8 mouse cellular contexts compared by ENCODE assay signal in the genomic region with DNA sequence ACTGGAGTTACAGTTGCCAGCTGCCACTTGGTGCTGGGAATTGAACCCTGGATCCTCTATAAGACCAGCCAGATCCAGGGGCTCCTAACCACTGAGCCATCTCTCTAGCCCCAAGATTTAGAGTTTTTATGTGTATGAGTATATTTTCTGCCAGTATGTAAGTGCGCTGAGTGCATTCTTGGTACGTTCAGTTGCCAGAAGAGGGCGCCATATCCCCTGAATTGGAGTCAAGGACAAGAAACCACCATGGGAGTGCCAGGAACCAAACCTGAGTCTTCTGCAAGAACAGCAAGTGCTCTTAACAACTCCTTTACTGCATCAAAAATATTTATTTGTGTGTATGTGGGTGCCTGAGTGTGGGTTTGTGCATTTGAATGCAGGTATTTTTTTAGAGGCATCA. TPM values are rescaled to one million over a fixed set of nuclear protein-coding genes. Genes with fewer than 3 reads are reported as not detected.
DNase-seq lines count a peak whose midpoint lies in the region; ATAC-seq lines count a peak whose summit lies in the region.

No protein-coding gene starts in this region.

- peak; percentile 43 to 73 for DNase-seq in heart, adult 18-20 months
- DNase-seq in 3134 (ENCODE audit: extremely low read depth, insufficient read length, low spot score), result peak; percentile 44
- peak; percentile 93 for DNase-seq in R1 (ENCODE audit: low read depth, low spot score)
- peak; percentile 83 for DNase-seq in embryo, embryonic 10 days (ENCODE audit: low spot score)
- DNase-seq in kidney, postnatal 10 days, result peak; percentile 73
- DNase-seq in natural killer cell, adult 2 months (ENCODE audit: low spot score in 2 of 2), result peak; percentile 62 to 73
- DNase-seq in thymus, postnatal 36 days, result peak; percentile 63 to 69

- H3K36me3 ChIP-seq in heart, embryonic 11.5 days (ENCODE audit: control insufficient read depth, insufficient read depth, low read length), result peaks cover 2% of the 10 kb centered on the region; the same call in 1 of the 2 replicates

- H3K9me3 ChIP-seq in heart, embryonic 11.5 days (replicated peaks; ENCODE audit: control insufficient read depth, low read length), result no peaks in the 10 kb centered on the region

- no peak for ATAC-seq in heart, embryonic 11.5 days (replicated peaks; ENCODE audit: insufficient number of reproducible peaks, low FRiP score, low TSS enrichment)

- no peak overlapping the region for H3K4me3 ChIP-seq in heart, embryonic 11.5 days (ENCODE audit: low read depth, low read length)

- no peaks in the 10 kb centered on the region for H3K27me3 ChIP-seq in heart, embryonic 11.5 days (ENCODE audit: control insufficient read depth, insufficient read depth, low read length)

- H3K4me2 ChIP-seq in heart, embryonic 11.5 days, result no peak overlapping the region

- no peak overlapping the region for H3K27ac ChIP-seq in heart, embryonic 11.5 days (ENCODE audit: low read depth, low read length)

- 27% methylated on average over 3 of the region's 3 CpGs for WGBS in heart, embryonic 11.5 days (ENCODE audit: insufficient replicate concordance)

- no peaks in the 10 kb centered on the region for H3K4me1 ChIP-seq in heart, embryonic 11.5 days (ENCODE audit: control insufficient read depth, insufficient read depth, low read length)

- no peak overlapping the region for H3K9ac ChIP-seq in heart, embryonic 11.5 days (ENCODE audit: low read depth, low read length)

RNA-seq across cellular contexts. Expression of gene Polr2a, which starts 29.4 kb away (rescaled TPM):
- 10 to 100 TPM; 27.4 to 33.4 TPM for total RNA-seq in heart, adult 18-20 months (2021)
- 29.0 and 36.7 TPM in 2 replicates for polyA plus RNA-seq in heart, embryonic 11.5 days (2014; fragmentation: Nextera tagmentation; extraction: Ambion mirVana)

RNA-seq across cellular contexts. Expression of gene Slc35g3, which starts 32.7 kb away (rescaled TPM):
- total RNA-seq in heart, adult 18-20 months (2021), result not detected
- 0.10 TPM in 1 of 2 replicates, not detected in the other for polyA plus RNA-seq in heart, embryonic 11.5 days (2014; fragmentation: Nextera tagmentation; extraction: Ambion mirVana)

RNA-seq across cellular contexts. Expression of gene Tnfsfm13, which starts 33.2 kb away (rescaled TPM):
- total RNA-seq in heart, adult 18-20 months (2021), result 1 to 10 TPM; 2.5 to 4.1 TPM
- 3.0 and 4.2 TPM in 2 replicates for polyA plus RNA-seq in heart, embryonic 11.5 days (2014; fragmentation: Nextera tagmentation; extraction: Ambion mirVana)

RNA-seq across cellular contexts. Expression of gene Tnfsf12, which starts 33.4 kb away (rescaled TPM):
- 10 to 100 TPM; 16.9 to 17.1 TPM for total RNA-seq in heart, adult 18-20 months (2021)
- 4.4 TPM in 2 replicates for polyA plus RNA-seq in heart, embryonic 11.5 days (2014; fragmentation: Nextera tagmentation; extraction: Ambion mirVana)

RNA-seq across cellular contexts. Expression of gene Zbtb4, which starts 36.6 kb away (rescaled TPM):
- 10 to 100 TPM; 41.7 to 44.7 TPM for total RNA-seq in heart, adult 18-20 months (2021)
- 2.1 and 3.1 TPM in 2 replicates for polyA plus RNA-seq in heart, embryonic 11.5 days (2014; fragmentation: Nextera tagmentation; extraction: Ambion mirVana)
